Comparison of ENCODE assay signal across 16 mouse cellular contexts in the genomic region with DNA sequence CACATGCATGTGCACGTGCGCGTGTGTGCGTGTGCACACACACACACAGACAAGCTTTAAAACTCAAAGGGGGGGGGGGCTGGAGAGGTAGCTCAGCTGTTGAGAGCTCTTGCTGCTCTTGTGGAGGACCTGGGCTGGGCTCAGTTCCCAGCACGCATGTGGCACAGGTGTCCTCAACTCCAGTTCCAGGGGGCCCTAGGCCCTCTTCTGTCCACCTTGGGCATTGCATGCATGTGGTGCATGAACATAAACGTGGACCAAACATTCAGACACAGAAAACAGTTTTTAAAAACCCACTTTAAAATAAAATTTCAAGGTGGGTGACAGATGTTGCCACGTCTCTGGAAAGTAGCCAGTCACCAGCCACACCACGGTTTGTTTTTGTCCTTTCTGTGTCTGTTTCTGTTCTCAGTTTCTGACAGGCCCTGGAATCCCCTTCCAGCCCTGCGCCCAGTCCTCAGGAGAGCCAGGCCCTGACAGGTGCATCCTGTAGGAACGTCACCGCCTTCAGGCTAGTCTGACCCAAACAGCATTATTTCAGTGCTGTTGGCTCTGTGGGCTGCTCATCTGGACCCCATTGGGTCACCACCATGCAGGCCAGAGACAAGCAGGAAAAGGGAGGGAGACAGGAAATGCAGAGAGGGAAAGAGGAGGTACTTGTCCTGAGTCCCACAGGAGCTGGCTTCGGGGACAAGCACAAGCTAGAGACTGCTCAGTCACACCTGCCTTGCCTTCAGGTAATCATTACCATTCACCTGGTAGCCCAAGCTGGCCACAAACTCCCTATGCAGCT. TPM values are rescaled to one million over a fixed set of nuclear protein-coding genes. Genes with fewer than 3 reads are reported as not detected.
DNase-seq lines count a peak whose midpoint lies in the region; ATAC-seq and TF ChIP-seq lines count a peak whose summit lies in the region.
"Had no signal": no experiment of that assay in that cellular context is flagged by ENCODE, and none has a peak within 500 bp of the region (broad histone marks: within the 10 kb centered on the region; RNA-seq: fewer than 3 reads in every experiment).

No protein-coding gene starts in this region.

- H3K9me3 ChIP-seq in lung, postnatal 0 days (ENCODE audit: low read length) = no peaks in the 10 kb centered on the region
- H3K9me3 ChIP-seq: embryonic facial prominence, embryonic 12.5 days; heart, embryonic 10.5 days; liver, embryonic 13.5 days; neural tube, embryonic 13.5 days had no signal

- TF ChIP-seq EP300 in lung, postnatal 0 days (IDR thresholded peaks at IDR 0.05) = no peak

- H3K4me3 ChIP-seq in kidney, adult 2 months (ENCODE audit: insufficient read depth, low read depth, low read length) = no peak overlapping the region
- H3K4me3 ChIP-seq in lung, postnatal 0 days (ENCODE audit: low read depth, low read length) = no peak overlapping the region
- H3K4me3 ChIP-seq: embryonic facial prominence, embryonic 12.5 days; heart, embryonic 10.5 days; liver, embryonic 13.5 days; neural tube, embryonic 13.5 days had no signal

- no peak overlapping the region for H3K4me2 ChIP-seq in lung, postnatal 0 days (replicated peaks; ENCODE audit: low read depth, low read length)
- H3K4me2 ChIP-seq: embryonic facial prominence, embryonic 12.5 days; liver, embryonic 13.5 days; neural tube, embryonic 13.5 days had no signal

- intact Hi-C loops in gastrocnemius, postnatal 14 days (cut with DNase I; ENCODE audit: low total_unique reads) = no loop called here

- peak; percentile 27; the same call in 1 of the 2 replicates for TF ChIP-seq CTCF in kidney, adult 2 months (conservative IDR thresholded peaks at IDR 0.05; ENCODE audit: insufficient read depth, insufficient read length, low read depth, low read length)
- peak; percentile 40 for TF ChIP-seq CTCF in lung, postnatal 0 days (IDR thresholded peaks at IDR 0.05)

- no peak overlapping the region for H3K9ac ChIP-seq in lung, postnatal 0 days (replicated peaks; ENCODE audit: low read depth)
- H3K9ac ChIP-seq: embryonic facial prominence, embryonic 12.5 days; liver, embryonic 13.5 days; neural tube, embryonic 13.5 days had no signal

- no peaks in the 10 kb centered on the region; the same call in none of the 2 replicates for H3K36me3 ChIP-seq in kidney, adult 2 months (ENCODE audit: control insufficient read depth, insufficient read depth, low read length)
- H3K36me3 ChIP-seq in lung, postnatal 0 days (ENCODE audit: insufficient read depth, low read length) = peaks cover 38% of the 10 kb centered on the region

- H3K27ac ChIP-seq in kidney, adult 2 months (ENCODE audit: insufficient read depth, low read depth, low read length) = no peak overlapping the region
- H3K27ac ChIP-seq in lung, postnatal 0 days (ENCODE audit: low read length) = no peak overlapping the region
- H3K27ac ChIP-seq: embryonic facial prominence, embryonic 12.5 days; heart, embryonic 10.5 days; liver, embryonic 13.5 days; neural tube, embryonic 13.5 days had no signal

- H3K27me3 ChIP-seq in kidney, adult 2 months (replicated peaks; ENCODE audit: control insufficient read depth, insufficient read depth, low read length) = no peaks in the 10 kb centered on the region
- no peaks in the 10 kb centered on the region for H3K27me3 ChIP-seq in lung, postnatal 0 days (replicated peaks; ENCODE audit: insufficient read depth, low read length)
- H3K27me3 ChIP-seq: embryonic facial prominence, embryonic 12.5 days; liver, embryonic 13.5 days; neural tube, embryonic 13.5 days; Patski had no signal

- no peak for DNase-seq in kidney, adult 2 months
- no peak for DNase-seq in kidney, postnatal 4 days
- DNase-seq in lung, postnatal 0 days (ENCODE audit: low spot score) = no peak
- DNase-seq in lung, postnatal 4 days = no peak
- peak; percentile 32 for DNase-seq in R1 (ENCODE audit: low read depth, low spot score)
- DNase-seq in gastrocnemius, postnatal 14 days = no peak
- no peak for DNase-seq in ovary, postnatal 36 days (ENCODE audit: low spot score)
- DNase-seq: cerebellum, adult 11-12 months; layer of hippocampus, adult 9-11 months; liver, embryonic 13.5 days; thymus, postnatal 25 days had no signal

- H3K4me1 ChIP-seq in kidney, adult 2 months (ENCODE audit: control insufficient read depth, insufficient read depth, low read length) = peaks cover 3% of the 10 kb centered on the region; the same call in 1 of the 2 replicates
- no peaks in the 10 kb centered on the region; the same call in 1 of the 2 replicates for H3K4me1 ChIP-seq in lung, postnatal 0 days (ENCODE audit: insufficient read depth, low read depth, low read length)
- H3K4me1 ChIP-seq: embryonic facial prominence, embryonic 12.5 days; liver, embryonic 13.5 days; neural tube, embryonic 13.5 days had no signal

- WGBS in kidney, adult 2 months = 84% methylated on average over 12 of the region's 12 CpGs
- WGBS in lung, postnatal 0 days = 80% methylated on average over 12 of the region's 12 CpGs

- no peak for TF ChIP-seq POLR2A in kidney, adult 2 months (IDR thresholded peaks at IDR 0.05; ENCODE audit: low read depth, low read length)

- no peak for ATAC-seq in lung, postnatal 0 days
- ATAC-seq in megakaryocyte-erythroid progenitor cell, adult 5-6 weeks (replicated peaks; ENCODE audit: low FRiP score, low TSS enrichment, poor library complexity, severe bottlenecking) = peak; percentile 55
- ATAC-seq: Patski had no signal

RNA-seq across cellular contexts. Expression of gene Wipi1, which starts 12.8 kb away (rescaled TPM):
- polyA plus RNA-seq in kidney, adult 2 months (2012; rRNA removed) = 22.7 and 25.2 TPM in 2 replicates
- polyA plus RNA-seq in lung, postnatal 0 days (2015; fragmentation: Nextera tagmentation; extraction: Ambion mirVana) = 51.4 and 65.1 TPM in 2 replicates
- total RNA-seq in megakaryocyte-erythroid progenitor cell, adult 5-6 weeks (2014; fragmentation: Nextera tagmentation) = 21.2 and 30.6 TPM in 2 replicates
- total RNA-seq in megakaryocyte-erythroid progenitor cell, adult 5-6 weeks (2017) = 5.9 and 9.0 TPM in 2 replicates
- 10 to 100 TPM; 59.7 to 62.2 TPM for total RNA-seq in gastrocnemius, postnatal 14 days (2021)

RNA-seq across cellular contexts. Expression of gene Prkar1a, which starts 50.2 kb away (rescaled TPM):
- polyA plus RNA-seq in kidney, adult 2 months (2012; rRNA removed) = 85.9 and 102 TPM in 2 replicates
- 305 TPM in 2 replicates for polyA plus RNA-seq in lung, postnatal 0 days (2015; fragmentation: Nextera tagmentation; extraction: Ambion mirVana)
- total RNA-seq in megakaryocyte-erythroid progenitor cell, adult 5-6 weeks (2014; fragmentation: Nextera tagmentation) = 93.1 and 106 TPM in 2 replicates
- 72.0 and 76.5 TPM in 2 replicates for total RNA-seq in megakaryocyte-erythroid progenitor cell, adult 5-6 weeks (2017)
- 100 to 1,000 TPM; 172 to 199 TPM for total RNA-seq in gastrocnemius, postnatal 14 days (2021)
